Mouse (Mus musculus): ENCODE data around the gene Tubd1. TPM values are rescaled to one million over a fixed set of nuclear protein-coding genes. Genes with fewer than 3 reads are reported as not detected.

The Tubd1 gene
- polyA plus RNA-seq, 1 experiment from 2014 or later = 7.7 TPM

- no peaks in the 10 kb centered on the region for H3K4me1 ChIP-seq (ENCODE audit: control insufficient read depth, insufficient read depth, low read depth, low read length)
- no peak overlapping the region for H3K27ac ChIP-seq (ENCODE audit: low read depth, low read length)
- H3K27me3 ChIP-seq (replicated peaks; ENCODE audit: control insufficient read depth, insufficient read depth, low read length) = no peaks in the 10 kb centered on the region
- H3K36me3 ChIP-seq (ENCODE audit: control insufficient read depth, insufficient read depth, low read length) = no peaks in the 10 kb centered on the region
- no peak overlapping the region; the same call in 1 of the 2 replicates for H3K4me2 ChIP-seq (ENCODE audit: low read length)
- WGBS = 27% methylated on average over 3 of the region's 3 CpGs
- ATAC-seq = no peak
- H3K9me3 ChIP-seq (ENCODE audit: control insufficient read depth, low read length) = no peaks in the 10 kb centered on the region
- no peak overlapping the region for H3K9ac ChIP-seq (ENCODE audit: low read depth, low read length)
- no peak overlapping the region for H3K4me3 ChIP-seq (ENCODE audit: low read length)
These were observed 48.2 kb downstream of the Tubd1 start for GRCm38 (mm10) chr11:86592993-86593392.

DNA sequence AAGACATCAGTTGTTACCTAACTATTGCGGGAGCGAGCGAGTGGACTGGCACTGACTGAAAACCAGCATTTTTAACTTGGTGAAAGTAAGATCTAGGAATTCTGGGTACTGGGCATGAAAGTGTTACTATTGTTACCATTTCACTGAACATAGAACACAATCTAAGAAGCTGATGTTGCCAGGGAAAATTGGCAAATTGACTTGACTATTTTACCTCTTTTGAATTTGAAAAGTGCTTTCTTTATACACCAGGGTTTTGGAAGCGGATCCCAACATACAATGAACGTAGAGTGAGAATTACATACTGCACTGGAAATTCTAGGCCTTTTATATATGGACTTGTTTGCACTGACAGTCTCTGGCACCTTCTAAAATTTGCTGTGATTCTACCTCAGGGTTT lies 48.7 kb downstream of the Tubd1 start:
- Histone ChIP-seq H3K27me3 (replicated peaks; ENCODE audit: control insufficient read depth, insufficient read depth, low read length) (no peaks in the 10 kb centered on the region), H3K9me3 (ENCODE audit: control insufficient read depth, low read length) (no peaks in the 10 kb centered on the region)
- no peak for ATAC-seq

DNA sequence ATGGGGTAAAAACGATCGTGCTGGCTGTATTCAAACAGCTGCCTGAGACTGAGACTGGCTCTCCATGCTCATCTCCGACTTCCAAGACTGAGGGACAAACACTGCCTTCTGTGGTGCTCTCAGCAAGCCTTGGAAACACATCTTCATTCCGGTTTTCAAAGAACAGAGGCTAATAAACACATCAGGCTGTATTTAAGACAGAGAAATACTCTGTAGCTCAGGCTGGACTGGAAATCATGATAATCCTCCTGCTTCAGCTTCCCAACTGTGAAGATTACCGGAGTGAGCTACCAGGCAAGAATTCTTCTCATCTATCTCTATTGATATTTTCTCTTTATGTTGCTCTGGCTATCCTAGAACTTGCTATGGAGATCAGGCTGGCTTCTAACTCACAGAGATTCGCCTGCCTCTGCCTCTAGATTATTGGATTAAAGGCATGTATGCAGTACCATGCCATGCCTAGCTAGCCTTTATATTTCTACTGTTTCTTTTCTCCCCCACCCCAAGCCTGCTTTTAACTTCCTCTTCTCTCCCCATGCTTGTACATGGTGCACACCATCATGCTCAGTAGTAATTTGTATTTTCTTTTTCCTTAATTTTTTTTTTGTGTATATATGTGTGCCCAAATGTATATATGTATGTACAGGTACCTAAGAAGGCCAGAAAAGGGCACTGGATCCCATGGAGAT lies 49.5 kb downstream of the Tubd1 start:
- no peak overlapping the region; the same call in 1 of the 2 replicates for H3K27ac ChIP-seq (ENCODE audit: low read depth, low read length)
- WGBS = 83% methylated on average over 6 of the region's 6 CpGs

More for the DNA sequence above, 48.7 kb downstream of the Tubd1 start:
- Histone ChIP-seq H3K4me1 (ENCODE audit: control insufficient read depth, insufficient read depth, low read depth, low read length) (no peaks in the 10 kb centered on the region), H3K27ac (ENCODE audit: low read depth, low read length) (no peak overlapping the region), H3K36me3 (ENCODE audit: control insufficient read depth, insufficient read depth, low read length) (no peaks in the 10 kb centered on the region), H3K4me3 (ENCODE audit: low read length) (no peak overlapping the region), H3K9ac (ENCODE audit: low read depth, low read length) (no peak overlapping the region), H3K4me2 (ENCODE audit: low read length) (no peak overlapping the region)
- WGBS = 64% methylated on average over 5 of the region's 5 CpGs

GRCm38 (mm10) chr11:86595366-86595765 lies 50.6 kb downstream of the Tubd1 start:
- Histone ChIP-seq H3K4me2 (ENCODE audit: low read length) (no peak overlapping the region), H3K27ac (ENCODE audit: low read depth, low read length) (no peak overlapping the region), H3K9me3 (ENCODE audit: control insufficient read depth, low read length) (no peaks in the 10 kb centered on the region), H3K27me3 (replicated peaks; ENCODE audit: control insufficient read depth, insufficient read depth, low read length) (no peaks in the 10 kb centered on the region), H3K4me1 (ENCODE audit: control insufficient read depth, insufficient read depth, low read depth, low read length) (no peaks in the 10 kb centered on the region), H3K4me3 (ENCODE audit: low read length) (no peak overlapping the region), H3K36me3 (ENCODE audit: control insufficient read depth, insufficient read depth, low read length) (no peaks in the 10 kb centered on the region), H3K9ac (ENCODE audit: low read depth, low read length) (no peak overlapping the region)
- WGBS = 95% methylated on average over 6 of the region's 6 CpGs
- no peak for ATAC-seq

More for the DNA sequence above, 49.5 kb downstream of the Tubd1 start:
- no peak overlapping the region for H3K4me2 ChIP-seq (ENCODE audit: low read length)
- no peaks in the 10 kb centered on the region for H3K9me3 ChIP-seq (ENCODE audit: control insufficient read depth, low read length)
- no peaks in the 10 kb centered on the region for H3K4me1 ChIP-seq (ENCODE audit: control insufficient read depth, insufficient read depth, low read depth, low read length)
- H3K27me3 ChIP-seq (replicated peaks; ENCODE audit: control insufficient read depth, insufficient read depth, low read length) = no peaks in the 10 kb centered on the region
- ATAC-seq = no peak
- no peak overlapping the region for H3K9ac ChIP-seq (ENCODE audit: low read depth, low read length)
- H3K36me3 ChIP-seq (ENCODE audit: control insufficient read depth, insufficient read depth, low read length) = no peaks in the 10 kb centered on the region
- no peak overlapping the region for H3K4me3 ChIP-seq (ENCODE audit: low read length)

DNA sequence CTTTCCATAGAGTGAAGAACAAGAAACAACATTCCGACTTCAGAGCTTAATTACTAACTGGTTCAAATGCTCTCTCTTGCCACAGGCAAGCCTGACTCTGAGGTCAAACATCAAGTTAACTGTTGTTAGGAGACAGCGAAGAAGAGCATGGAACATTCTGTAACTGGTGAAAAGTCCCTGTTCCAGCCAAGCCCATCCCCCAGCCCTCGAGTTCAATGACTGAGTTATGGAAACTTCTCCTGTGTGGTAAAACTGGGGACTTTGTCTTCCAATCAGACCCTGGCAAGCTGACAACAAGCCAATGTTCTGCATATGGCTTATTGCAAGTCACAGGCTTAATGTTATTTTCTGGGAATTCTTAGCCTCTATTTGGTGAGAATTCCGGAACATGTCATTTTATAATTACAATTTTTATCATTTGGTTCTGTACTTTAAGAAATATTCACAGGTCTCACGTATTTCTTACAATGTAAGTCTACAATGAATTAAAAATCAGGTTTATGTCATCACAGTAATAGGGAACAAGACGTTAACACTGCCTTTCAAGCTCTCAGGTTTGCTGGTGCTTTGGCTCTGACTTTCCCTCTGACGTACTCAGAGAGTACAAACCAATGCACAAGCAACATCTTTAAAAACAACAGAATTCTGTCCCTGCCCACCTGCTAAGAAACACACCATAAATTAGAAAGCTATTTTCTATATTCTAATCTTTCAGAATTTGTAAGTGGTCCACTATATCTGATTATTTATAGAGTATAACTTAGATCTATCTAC lies 51.6 kb downstream of the Tubd1 start:
- ATAC-seq = no peak
- Histone ChIP-seq H3K4me2 (ENCODE audit: low read length) (no peak overlapping the region), H3K27me3 (replicated peaks; ENCODE audit: control insufficient read depth, insufficient read depth, low read length) (no peaks in the 10 kb centered on the region), H3K27ac (ENCODE audit: low read depth, low read length) (no peak overlapping the region), H3K36me3 (ENCODE audit: control insufficient read depth, insufficient read depth, low read length) (no peaks in the 10 kb centered on the region), H3K9me3 (ENCODE audit: control insufficient read depth, low read length) (no peaks in the 10 kb centered on the region), H3K4me3 (ENCODE audit: low read length) (no peak overlapping the region), H3K4me1 (ENCODE audit: control insufficient read depth, insufficient read depth, low read depth, low read length) (no peaks in the 10 kb centered on the region), H3K9ac (ENCODE audit: low read depth, low read length) (no peak overlapping the region)
- WGBS = 87% methylated on average over 7 of the region's 7 CpGs

DNA sequence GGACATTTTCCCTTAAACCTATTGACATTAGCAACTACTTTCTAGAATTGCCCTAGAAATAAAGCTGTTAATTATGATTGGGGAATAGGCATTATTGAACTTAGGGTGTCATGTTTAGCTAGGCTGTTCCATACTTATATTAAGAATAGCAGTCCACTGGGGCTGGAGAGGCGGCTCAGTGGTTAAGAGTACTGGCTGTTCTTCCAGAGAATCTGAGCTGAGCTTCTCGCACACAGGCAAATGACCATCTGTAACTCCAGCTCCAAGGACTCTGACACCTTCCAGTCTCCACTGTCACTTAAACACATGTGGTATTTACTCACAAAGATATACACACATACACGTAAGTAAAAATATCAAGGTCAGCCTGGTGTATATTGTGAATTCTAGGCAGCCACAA lies 52.2 kb downstream of the Tubd1 start:
- H3K27me3 ChIP-seq (replicated peaks; ENCODE audit: control insufficient read depth, insufficient read depth, low read length) = no peaks in the 10 kb centered on the region
- no peak overlapping the region for H3K27ac ChIP-seq (ENCODE audit: low read depth, low read length)
- H3K9ac ChIP-seq (ENCODE audit: low read depth, low read length) = no peak overlapping the region
- H3K4me1 ChIP-seq (ENCODE audit: control insufficient read depth, insufficient read depth, low read depth, low read length) = no peaks in the 10 kb centered on the region
- ATAC-seq = no peak
- H3K9me3 ChIP-seq (ENCODE audit: control insufficient read depth, low read length) = no peaks in the 10 kb centered on the region
- 93% methylated on average over 3 of the region's 3 CpGs for WGBS
- no peaks in the 10 kb centered on the region for H3K36me3 ChIP-seq (ENCODE audit: control insufficient read depth, insufficient read depth, low read length)
- H3K4me2 ChIP-seq (ENCODE audit: low read length) = no peak overlapping the region
- no peak overlapping the region for H3K4me3 ChIP-seq (ENCODE audit: low read length)

GRCm38 (mm10) chr11:86598154-86598553 lies 53.4 kb downstream of the Tubd1 start:
- no peak for ATAC-seq
- no peak overlapping the region for H3K4me2 ChIP-seq (ENCODE audit: low read length)
- no peaks in the 10 kb centered on the region for H3K9me3 ChIP-seq (ENCODE audit: control insufficient read depth, low read length)
- no peaks in the 10 kb centered on the region for H3K27me3 ChIP-seq (replicated peaks; ENCODE audit: control insufficient read depth, insufficient read depth, low read length)
- no peak overlapping the region for H3K9ac ChIP-seq (ENCODE audit: low read depth, low read length)
- 87% methylated on average over 5 of the region's 5 CpGs for WGBS
- no peaks in the 10 kb centered on the region for H3K4me1 ChIP-seq (ENCODE audit: control insufficient read depth, insufficient read depth, low read depth, low read length)
- H3K27ac ChIP-seq (ENCODE audit: low read depth, low read length) = no peak overlapping the region
- no peak overlapping the region for H3K4me3 ChIP-seq (ENCODE audit: low read length)
- H3K36me3 ChIP-seq (ENCODE audit: control insufficient read depth, insufficient read depth, low read length) = no peaks in the 10 kb centered on the region

DNA sequence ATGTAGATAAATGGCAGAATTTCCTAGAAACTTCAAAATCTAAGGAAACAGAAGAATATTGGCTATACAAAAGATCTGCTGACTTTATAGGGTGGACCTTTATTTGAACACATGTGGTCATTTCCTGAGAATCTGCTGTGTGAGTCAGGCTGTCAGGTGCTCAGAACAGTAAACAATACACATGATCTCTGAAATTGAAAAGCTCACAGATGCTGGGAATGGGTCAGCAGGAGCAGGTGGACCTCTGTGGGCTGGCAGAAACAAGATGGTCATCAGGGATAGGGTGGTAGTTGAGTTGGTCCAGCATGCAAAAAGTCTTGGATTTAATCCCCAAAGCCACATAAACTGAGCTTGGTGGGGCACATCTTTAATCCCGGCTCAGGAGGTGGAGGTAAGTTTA lies 53.8 kb downstream of the Tubd1 start:
- 91% methylated on average over 1 of the region's 1 CpGs for WGBS
- Histone ChIP-seq H3K4me3 (ENCODE audit: low read length) (no peak overlapping the region), H3K27me3 (replicated peaks; ENCODE audit: control insufficient read depth, insufficient read depth, low read length) (no peaks in the 10 kb centered on the region)

DNA sequence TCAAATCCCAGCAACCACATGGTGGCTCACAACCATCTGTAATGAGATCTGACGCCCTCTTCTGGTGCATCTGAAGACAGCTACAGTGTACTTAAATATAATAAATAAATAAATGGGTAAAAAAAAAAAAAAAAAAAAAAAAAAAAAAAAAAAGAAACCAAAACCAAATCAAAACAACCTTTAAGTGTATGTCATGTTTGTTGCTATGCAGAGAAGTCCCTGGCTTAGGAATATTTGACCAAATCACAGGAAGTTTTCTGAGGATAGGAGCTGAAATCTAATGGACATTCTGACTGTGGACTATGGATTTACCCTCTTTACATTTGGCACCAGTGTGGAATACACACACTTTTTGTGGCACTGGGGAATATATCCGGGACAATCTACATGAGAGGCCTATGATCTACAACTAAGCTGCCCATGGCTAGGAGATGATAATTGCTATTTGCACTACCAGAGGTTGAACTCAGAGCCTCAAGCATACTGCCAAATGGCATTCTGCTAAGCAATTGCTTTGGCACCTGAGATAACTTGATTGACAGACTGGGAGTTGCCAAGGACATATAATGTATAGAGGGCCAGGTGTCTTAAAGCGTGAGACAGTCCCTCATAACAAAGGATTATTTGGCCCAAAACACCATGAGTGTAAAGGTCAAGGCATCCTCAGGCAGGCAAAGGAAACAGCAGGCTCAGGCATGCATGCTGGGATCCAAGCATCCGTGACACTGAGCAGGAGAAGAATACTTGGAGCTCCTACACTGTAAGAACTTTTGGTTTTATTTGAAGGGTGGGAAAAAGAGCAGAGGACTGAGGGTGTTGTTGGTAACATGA lies 54.8 kb downstream of the Tubd1 start:
- WGBS = 76% methylated on average over 4 of the region's 4 CpGs
- no peaks in the 10 kb centered on the region for H3K27me3 ChIP-seq (replicated peaks; ENCODE audit: control insufficient read depth, insufficient read depth, low read length)

More for the DNA sequence above, 53.8 kb downstream of the Tubd1 start:
- no peak overlapping the region for H3K27ac ChIP-seq (ENCODE audit: low read depth, low read length)
- H3K4me1 ChIP-seq (ENCODE audit: control insufficient read depth, insufficient read depth, low read depth, low read length) = no peaks in the 10 kb centered on the region
- no peaks in the 10 kb centered on the region for H3K9me3 ChIP-seq (ENCODE audit: control insufficient read depth, low read length)
- ATAC-seq = no peak
- H3K36me3 ChIP-seq (ENCODE audit: control insufficient read depth, insufficient read depth, low read length) = no peaks in the 10 kb centered on the region
- no peak overlapping the region for H3K4me2 ChIP-seq (ENCODE audit: low read length)
- H3K9ac ChIP-seq (ENCODE audit: low read depth, low read length) = no peak overlapping the region

More for the DNA sequence above, 54.8 kb downstream of the Tubd1 start:
- no peak overlapping the region for H3K4me3 ChIP-seq (ENCODE audit: low read length)
- H3K27ac ChIP-seq (ENCODE audit: low read depth, low read length) = no peak overlapping the region
- no peaks in the 10 kb centered on the region for H3K9me3 ChIP-seq (ENCODE audit: control insufficient read depth, low read length)
- H3K36me3 ChIP-seq (ENCODE audit: control insufficient read depth, insufficient read depth, low read length) = no peaks in the 10 kb centered on the region
- no peaks in the 10 kb centered on the region for H3K4me1 ChIP-seq (ENCODE audit: control insufficient read depth, insufficient read depth, low read depth, low read length)
- no peak for ATAC-seq
- H3K9ac ChIP-seq (ENCODE audit: low read depth, low read length) = no peak overlapping the region
- H3K4me2 ChIP-seq (ENCODE audit: low read length) = no peak overlapping the region
